Mouse (Mus musculus) left cerebral cortex, adult 8-10 months (tissue): Measurements from ENCODE around the gene Rnf115. TPM values are rescaled to one million over a fixed set of nuclear protein-coding genes. Genes with fewer than 3 reads are reported as not detected.
"Not testable (repeated sequence)": the region's sequence is repeated elsewhere in the genome, so short reads cannot be mapped to it uniquely, and the experiment has no call there.

Source experiments
- DNase-seq, 2 experiments: peaks; one replicate each; pipeline ENCODE4 v3.0.0; 2022; ENCODE audit warnings: low spot score in 2 of 2
- total RNA-seq, 4 experiments: library from RNA; stranded (reverse); gene quantifications; 2 replicates each; pipeline ENCODE4 v1.2.4; 2022

Rnf115 gene
- total RNA-seq, 4 experiments from 2014 or later: 62.4 to 66.4 (median 64.4) TPM

DNA sequence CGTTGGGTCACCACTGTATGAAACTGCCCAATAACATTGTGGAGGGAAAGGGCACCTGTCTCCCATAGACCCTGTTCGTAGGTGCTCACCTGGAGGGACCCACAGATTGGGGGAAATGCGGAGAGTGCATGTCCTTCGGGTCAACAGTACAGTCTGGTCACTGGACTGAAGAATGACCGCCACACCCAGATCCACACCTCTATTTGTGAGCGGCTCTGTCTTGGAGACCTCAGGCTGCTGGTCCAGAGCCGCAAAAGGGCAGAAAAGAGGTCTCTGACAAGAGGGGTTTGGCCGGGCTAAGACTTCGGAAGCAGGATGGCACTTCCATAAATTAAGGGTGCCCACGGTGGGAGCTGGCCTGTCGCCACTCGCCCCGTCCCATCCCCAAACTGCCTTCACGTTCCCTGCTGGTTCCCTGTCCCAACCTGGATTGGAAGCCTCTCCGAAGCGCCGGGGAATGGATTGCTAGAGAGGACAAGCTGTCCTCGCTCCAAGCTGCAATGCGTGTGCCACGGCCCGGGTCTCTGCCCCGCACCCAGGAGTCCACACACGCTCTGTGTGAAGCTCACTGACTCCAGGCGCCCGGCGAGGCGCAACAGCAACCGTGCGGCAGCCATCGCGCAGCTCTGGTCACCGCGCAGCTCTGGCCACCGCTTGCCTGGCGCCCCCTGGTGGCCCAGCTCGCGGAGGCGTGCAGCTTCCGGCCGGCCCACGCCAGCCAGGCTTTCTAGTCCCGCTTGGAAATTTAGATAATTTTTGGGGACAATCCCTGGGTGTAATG is 19.4 kb upstream of the Rnf115 start, which contains the start of gene Nudt17:
Nudt17 (minus strand) TSS at position 660 of the 781 bp plus-strand sequence.
- peak in 1 of 2 experiments; percentile 72 for DNase-seq

DNA sequence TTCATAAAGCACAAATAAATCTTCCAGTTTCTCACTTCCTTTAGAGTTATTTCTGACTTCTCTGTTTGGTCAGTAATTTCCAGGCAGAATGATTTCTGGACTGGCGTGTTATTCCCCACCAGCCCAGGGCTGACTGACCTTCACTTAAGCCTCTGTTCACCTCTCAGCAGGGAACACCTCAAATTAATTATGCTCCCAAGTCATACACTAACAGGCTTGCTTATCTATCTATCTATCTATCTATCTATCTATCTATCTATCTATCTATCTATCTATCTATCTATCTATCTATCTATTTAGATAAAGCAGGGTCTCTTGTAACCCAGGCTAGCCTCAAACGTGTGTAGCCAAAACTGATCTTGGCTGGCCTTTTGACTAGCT is 18.8 kb upstream of the Rnf115 start:
- DNase-seq: no peak

DNA sequence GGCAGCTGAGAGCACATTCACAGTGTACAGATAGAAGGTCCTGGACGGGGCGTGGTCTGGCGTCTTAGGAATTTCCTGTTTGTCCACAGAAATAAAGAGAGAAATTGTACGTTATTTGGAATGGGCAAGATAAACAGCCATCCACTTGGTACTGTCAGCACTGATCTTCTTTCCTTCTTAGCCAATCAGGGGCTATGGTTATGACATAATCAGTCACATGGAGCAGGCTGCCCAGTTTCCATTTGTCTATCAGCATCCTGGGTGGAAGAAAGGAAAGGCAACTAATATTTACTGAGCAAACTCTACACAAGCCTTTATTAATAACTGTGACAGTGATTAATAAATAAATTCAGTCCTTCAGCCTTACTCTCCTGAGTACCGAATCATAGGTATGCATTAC is 13.2 kb upstream of the Rnf115 start:
- DNase-seq: no peak

DNA sequence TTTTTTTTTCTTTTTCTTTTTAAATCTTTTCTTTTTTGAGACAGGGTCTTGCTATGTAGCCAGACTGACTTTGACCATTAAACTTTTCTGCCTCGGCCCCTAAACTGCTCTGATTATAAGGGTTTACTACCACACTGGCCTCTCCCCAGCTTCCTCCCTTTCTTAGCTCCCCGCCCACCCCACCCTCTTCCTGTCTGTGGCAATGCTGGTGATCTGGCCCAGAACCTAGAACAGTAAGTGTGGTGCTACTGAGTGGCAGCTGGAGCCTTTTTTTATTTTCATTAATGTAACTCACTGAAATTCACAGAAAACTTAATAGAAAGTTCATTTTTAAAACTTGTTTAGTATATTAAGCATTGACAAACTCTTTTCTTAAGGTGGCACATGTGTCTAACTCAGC is 11.6 kb upstream of the Rnf115 start:
- no peak for DNase-seq

DNA sequence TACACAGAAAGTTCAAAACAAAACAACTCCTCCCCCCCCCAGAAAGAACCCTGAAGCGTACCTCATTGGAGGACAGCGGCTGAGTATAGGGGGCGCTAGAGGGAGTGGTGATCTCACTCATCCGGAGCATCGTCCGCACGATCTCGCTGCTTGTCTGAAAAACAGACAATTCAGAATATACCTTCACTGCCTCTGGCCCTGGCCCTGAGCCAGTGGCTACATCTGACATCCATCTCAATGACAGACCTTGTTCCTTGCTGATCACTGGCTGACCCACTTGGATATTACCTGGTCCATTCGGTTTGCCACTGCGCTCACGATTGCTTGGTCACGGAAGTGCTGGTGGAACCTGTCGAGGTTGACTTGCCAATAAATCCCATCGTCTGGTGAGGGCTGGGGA is 8.3 kb upstream of the Rnf115 start:
- DNase-seq: no peak

DNA sequence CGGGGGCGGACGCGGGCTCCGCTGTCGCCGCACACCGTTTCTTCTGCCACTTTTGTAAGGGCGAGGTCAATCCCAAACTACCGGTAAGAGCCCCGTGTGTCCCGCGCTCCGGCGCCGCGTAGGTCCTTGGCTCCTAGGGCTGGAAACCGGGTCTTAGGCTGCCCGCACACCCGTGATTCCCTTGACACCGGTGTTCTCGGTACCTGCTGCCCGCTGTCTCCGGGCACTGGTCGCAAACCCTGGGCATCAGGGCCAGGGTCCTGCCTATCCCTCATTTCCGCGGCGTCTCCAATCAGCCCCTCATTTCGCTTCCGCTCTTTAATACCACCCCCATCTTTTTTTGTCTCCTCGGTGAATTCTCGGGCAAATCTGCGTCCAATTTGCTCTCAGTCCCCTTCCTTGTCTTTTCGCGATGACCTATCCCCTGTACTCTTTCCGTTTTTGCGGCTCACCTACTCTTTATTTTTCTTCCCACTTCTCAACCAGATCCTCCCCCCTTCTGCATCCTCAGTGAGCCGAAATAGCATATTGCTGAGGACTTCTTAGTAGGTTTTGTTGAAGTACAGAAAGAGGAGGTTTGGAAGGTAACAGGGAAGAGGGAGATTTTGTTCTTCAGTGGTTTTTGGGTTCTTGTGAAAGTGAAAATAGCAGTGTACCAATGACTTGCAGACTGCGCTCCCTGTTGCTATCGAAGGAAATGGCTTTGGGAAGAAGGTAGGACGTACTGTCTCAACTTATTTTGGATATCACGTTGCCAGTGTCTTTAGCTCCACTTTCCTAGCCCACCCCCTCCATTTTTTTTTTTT is 567 bp downstream of the Rnf115 start:
- DNase-seq: no peak

DNA sequence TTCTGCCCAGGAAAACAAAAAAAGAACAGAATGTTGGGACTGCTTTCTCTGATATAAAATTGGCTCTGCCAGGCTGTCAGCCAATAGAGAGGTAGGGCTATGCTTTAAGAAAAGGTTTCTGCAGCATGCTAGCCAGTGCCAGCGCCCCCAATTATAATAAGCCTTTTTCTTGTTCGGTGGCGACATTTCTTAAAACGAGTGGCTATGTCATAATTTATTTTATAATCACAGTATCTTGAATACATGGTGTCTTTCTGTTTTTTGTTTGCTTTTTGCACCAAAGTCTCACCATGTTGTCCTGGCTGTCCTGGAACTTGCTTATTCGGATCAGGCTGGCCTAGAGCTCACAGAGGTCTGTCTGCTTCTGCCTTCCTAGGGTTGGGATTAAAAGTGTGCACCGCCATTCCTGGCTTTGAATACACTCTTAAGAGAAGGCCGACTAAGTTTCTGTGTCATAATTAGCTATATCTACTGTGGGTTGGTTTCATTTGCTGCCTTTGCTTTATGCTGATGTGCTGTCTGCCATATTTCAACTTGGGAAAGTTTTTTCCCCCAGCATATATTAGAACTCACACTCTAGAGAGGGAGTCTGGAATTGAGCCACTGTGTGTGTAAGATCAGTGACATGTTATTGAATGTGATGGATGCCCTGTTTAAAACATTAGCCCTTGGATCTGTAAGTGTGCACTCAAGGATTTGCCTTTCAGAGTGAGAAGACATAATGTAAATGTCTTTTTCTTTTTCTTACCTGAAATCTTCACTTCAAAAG is 1.4 kb downstream of the Rnf115 start:
- DNase-seq: no peak

DNA sequence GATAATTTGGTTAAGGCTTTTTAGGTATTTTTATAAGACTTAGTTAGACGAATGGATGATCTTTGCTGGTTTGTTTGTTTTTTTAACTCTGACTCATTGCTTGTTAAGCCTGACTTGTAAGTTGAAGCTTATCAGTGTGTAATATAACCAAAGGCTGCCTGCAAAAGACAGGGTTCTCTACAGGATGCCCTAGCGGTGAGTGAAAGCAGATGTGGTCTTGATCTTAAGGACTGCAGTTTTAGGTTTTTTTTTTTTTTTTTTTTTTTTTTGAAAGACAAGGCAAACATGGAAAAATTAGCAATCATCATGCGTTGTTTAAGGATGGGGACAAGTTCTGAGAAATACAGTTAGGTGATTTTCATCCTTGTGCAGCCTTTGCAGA is 1.9 kb downstream of the Rnf115 start:
- no peak for DNase-seq

DNA sequence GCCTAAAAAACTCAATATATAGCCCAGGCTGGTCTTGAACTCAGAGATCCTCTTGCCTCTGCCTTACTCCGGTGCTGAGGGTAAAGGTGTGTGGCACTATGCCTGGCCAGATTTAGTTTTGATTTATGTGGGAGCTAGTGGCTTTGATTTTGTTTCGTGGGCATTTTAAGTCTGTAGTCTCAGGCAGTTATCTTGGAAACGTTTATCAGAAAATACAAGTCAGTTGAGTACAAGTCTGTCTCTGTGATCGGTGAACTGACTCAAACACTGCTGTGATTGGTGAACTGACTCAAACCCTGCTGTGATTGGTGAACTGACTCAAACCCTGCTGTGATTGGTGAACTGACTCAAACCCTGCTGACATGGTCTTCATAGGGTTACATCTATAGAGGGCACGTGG is 3.3 kb downstream of the Rnf115 start:
- no peak for DNase-seq

DNA sequence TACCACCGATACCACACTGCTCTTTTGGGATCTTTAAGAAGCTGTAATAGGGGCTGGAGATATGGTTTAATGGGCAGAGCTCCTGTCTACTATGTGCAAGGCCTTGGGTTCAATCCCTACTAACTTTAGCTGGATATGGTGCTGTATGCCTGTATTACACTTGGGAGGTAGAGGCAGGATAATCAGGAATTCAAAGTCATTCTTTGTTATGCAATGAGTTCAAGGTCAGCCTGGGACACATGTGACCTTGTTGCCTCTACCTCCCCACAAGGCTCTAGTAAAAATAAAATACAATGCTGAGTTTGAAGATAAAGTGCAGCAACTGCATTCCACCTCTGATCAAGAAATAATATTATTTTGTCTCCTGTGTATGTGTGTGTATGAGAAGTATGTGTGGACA is 6.5 kb downstream of the Rnf115 start:
- no peak for DNase-seq

DNA sequence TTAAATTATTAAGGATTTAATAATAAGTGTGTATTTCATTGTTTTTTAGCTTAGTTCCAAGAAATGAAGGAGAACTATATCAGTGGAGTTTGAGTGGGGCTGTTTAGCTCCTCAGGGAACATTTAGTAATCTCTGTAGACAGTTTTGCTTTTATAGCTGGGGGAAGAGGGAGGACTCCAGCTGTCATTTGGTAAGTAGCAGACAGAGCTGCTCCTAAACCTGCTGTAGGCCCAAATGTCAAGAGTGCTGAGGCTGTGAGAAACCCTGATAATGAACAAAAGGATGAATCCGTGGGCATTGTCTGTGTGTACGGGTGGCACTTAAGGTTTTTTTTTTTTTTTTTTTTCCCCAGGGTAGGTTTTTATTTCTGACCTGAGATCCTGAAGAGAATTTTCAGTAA is 7.7 kb downstream of the Rnf115 start:
- no peak for DNase-seq

DNA sequence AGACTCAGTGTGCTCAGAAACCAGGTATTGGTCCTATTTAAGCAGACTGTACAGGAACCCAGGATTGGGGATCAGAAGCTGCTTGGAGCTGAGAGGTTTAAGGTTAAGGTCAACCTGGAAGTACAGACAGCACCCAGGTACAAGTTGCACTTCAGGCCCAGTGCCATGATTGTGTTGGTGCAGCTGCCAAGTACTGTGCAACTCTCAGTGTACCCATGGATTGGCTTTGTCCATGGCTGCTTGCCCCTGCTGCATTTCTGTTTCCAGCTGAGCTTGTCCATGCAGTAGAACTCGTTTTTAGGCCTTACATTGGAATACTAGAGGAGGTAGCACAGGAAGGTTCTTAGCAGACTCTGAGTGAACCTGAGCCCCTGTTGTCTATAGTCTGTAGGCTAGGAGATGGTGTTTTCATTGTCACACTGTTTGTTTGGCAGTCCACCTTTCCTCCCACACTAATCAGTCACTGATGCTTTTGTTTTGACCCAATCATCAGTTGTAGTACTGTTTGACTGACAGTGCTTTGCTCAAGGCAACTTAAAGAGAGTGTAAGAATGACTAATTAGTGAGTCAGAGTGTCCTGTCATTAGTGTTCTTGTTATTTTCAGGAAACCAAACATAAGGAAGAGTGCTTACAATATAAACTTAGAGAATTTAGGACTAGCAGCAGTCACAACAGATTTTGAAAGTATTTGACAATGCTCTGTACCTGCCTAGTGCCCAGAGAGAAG is 9.7 kb downstream of the Rnf115 start:
- DNase-seq: no peak

DNA sequence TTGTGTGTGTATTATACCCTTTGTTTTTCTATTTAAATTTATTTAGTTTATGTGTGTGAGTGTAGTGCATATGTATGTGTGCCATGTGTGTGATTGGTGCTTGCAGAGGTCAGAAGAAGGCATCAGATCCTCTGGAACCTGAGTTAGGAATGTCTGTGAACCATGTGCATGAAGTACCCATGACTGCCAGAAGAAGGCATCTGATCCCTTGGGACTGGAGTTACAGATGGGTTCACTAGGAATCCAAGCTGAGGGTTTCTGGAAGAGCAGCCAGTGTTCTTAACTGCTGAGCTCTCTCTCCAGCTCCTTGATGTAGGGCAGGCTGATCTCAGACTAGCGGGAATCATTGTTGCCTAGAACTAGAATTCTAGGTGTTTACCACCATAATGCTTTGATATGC is 10.5 kb downstream of the Rnf115 start:
- DNase-seq: no peak

DNA sequence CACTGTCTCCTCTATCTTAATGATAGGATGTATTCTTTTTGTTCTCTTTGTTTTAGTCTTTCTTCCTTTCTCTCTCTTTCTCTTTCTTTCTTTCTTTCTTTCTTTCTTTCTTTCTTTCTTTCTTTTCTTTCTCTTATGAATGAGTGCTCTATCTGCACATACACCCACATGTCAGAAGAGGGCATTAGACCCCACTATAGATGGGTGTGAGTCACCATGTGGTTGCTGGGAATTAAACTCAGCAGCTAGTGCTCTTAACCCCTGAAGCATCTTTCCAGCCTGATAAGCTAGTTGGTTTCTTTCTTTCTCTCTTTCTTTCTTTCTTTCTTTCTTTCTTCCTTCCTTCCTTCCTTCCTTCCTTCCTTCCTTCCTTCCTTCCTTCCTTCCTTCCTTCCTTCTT is 12.8 kb downstream of the Rnf115 start:
- not testable (repeated sequence) for DNase-seq

DNA sequence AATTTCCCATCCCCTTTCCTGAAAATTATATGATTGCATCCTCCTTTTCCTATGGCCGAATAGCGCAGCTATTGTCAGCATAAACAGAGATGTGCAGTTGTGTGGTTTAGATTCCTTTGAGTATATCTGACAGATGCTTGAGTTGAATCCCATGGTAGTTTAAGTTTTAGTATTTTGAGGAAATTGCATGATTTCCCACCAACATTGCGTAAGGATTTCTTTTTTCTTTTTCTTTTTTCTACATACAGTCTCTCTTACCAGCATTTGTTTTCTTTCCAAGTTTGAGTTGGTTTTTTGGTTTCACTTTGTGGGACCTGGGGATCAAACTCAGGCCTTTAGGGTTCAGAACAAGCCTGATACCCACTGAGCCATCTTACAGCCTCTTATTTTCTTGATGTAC is 16.9 kb downstream of the Rnf115 start:
- no peak for DNase-seq

DNA sequence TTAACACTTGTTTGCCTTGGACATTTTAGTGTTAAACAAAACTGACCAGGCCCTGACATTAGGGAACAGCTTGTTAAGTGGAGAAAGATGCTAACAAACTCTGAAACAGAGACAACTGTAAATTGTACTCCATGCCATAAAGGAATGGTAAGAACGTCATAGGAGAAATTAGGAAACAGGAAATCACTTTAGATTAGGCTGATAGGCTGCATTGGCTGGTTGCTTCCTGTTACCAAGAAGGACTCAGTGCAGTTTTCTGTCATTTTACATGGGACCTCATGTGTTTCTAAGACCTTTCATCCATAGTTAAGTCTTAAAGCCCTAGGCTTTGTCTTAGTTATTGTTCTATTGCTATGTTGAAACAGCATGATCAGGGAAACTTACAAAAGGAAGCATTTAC is 19.4 kb downstream of the Rnf115 start:
- DNase-seq: no peak

DNA sequence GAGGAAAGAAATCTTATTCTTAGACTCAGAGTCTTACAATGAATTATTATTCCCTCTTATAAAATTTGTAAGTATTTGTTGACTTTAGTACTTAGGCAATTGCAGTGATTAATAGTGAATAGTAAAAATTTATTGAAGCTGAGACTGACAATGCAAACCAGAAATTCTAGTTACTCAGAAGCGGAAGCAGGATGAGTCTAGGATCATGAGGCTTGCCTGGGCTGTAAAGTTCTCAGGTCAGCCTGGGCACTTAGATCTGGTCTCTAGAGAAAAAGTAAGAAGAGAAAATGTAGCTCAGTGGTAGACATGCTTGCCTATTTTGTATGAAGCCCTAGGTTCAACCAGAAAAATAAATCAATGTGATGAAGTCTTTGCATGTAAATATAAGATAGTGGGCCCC is 28.5 kb downstream of the Rnf115 start:
- no peak for DNase-seq

DNA sequence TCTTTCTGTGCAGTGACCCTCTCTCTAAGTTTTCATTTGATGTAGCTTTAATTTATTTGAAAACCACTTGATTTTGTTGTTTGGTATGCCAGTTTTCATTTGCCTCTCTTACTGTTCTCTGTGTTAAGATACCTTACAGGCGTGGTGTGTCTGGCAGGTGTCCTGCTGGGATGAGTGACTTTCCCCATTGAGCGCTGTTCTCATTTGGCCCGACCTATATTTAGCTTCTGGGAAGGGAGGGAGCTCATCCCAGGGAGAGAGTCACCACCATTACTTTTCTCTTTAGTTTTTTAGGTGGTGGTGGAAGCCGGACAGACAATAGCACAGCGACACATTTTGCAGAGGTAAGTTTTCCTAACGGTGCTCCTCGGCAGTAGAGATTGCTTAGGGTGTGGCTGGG is 30.2 kb downstream of the Rnf115 start:
- no peak for DNase-seq

DNA sequence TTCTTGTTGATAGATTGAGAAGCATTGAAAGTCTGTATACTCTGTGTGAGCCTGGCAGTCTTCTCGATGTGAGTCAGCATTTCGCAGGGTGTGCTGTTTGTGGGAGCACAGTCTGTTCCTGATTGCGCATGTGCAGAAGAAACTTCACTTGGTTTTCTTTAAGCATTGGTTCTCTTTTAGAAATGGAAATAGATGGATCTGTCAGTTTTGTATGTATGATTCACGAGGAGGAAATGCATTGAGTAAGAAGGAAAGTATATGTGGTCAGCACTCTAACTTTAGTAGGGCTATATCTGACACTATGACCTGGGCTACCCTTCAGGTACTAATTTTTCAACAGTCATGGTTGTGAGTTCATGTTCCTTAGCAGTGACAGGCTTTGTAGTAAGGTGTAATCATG is 32.2 kb downstream of the Rnf115 start:
- peak in 1 of 2 experiments; percentile 24 for DNase-seq

DNA sequence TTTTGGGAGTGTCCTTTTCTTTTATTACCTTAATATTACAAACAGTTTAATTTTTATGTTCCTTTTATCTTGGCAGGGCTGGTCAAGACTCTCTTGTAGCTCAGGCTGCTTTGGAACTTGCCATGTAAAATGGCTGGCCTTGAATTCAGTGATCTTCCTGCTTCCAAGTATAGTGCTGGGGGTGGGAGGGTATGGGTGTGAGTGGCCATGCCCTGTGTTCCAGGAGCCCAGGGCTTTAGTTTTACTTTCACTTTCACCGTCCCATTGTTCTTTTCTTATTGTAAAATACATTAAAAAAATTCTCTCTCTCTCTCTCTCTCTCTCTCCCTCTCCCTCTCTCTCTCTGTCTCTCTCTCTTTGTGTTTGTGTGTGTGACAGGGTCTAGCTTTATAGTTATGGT is 37.1 kb downstream of the Rnf115 start:
- no peak for DNase-seq

DNA sequence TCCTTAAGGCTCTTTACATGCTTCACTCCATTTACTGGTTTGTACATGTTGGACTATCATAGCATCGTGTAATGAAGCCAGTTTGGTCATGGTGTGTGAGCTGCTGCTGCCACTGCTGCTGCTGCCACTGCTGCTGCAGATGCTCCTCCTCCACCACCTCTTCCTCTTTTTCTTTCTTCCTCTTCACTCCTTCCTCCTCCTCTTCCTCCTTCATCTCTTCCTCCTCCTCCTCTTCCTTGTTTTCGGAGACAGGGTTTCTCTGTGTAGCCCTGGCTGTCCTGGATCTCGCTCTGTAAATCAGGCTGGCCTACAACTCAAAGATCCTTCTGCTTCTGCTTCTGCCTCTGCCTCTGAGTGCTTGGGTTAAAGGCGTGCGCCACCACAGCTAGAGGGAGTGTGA is 42.5 kb downstream of the Rnf115 start:
- DNase-seq: no peak
